ENCODE assay signal across 8 mouse cellular contexts in the genomic region with DNA sequence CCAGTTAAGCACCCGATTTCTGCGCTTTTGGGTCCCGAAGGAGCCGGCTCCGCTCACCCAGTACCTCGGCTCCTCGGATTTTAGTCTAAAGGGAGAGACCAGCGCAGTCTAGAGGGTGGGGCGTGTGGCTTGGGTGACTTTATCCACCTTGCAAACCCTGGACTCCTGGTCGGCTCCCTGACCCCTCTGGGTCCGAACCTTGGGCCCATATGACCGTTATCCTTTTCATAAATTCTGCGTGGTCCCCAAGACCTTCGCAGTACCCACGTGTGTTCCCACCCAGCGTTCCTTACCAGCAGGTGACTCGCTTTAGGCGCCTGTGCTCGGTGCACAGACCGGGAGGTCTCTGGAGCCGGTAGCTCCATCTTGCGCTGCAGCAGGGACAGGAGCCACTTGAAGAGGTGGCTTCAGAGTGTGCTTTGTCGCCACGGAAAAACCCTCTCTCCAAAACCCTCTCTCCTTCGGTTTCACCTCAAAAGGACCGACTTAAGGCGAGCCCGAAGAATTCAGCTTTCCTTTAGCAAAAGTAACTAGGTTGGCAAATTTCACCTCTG.
DNase-seq lines count a peak whose midpoint lies in the region; ATAC-seq lines count a peak whose summit lies in the region.

No protein-coding gene starts in this region.

- no peaks in the 10 kb centered on the region for H3K9me3 ChIP-seq in heart, embryonic 10.5 days
- H3K9me3 ChIP-seq in forebrain, embryonic 15.5 days, result no peaks in the 10 kb centered on the region
- no peaks in the 10 kb centered on the region for H3K9me3 ChIP-seq in liver, embryonic 11.5 days (ENCODE audit: control insufficient read depth, low read length)

- peak overlapping the region; percentile 59 for H3K27ac ChIP-seq in heart, embryonic 10.5 days
- H3K27ac ChIP-seq in forebrain, embryonic 15.5 days (replicated peaks), result peak overlapping the region; percentile 63
- H3K27ac ChIP-seq in liver, embryonic 11.5 days (ENCODE audit: low read depth, low read length), result no peak overlapping the region

- peaks cover 5% of the 10 kb centered on the region for H3K4me1 ChIP-seq in heart, embryonic 10.5 days
- H3K4me1 ChIP-seq in forebrain, embryonic 15.5 days, result peaks cover 35% of the 10 kb centered on the region
- H3K4me1 ChIP-seq in liver, embryonic 11.5 days (replicated peaks; ENCODE audit: control insufficient read depth, insufficient read depth, low read length), result no peaks in the 10 kb centered on the region; the same call in 1 of the 2 replicates

- no peak for DNase-seq in heart, embryonic 10.5 days (ENCODE audit: low spot score)
- no peak for DNase-seq in heart, postnatal 36 days
- peak; percentile 46 for DNase-seq in ZHBTc4 (ENCODE audit: low read depth, low spot score)
- no peak for DNase-seq in liver, embryonic 11.5 days (ENCODE audit: low spot score)
- DNase-seq in right cerebral cortex, postnatal 14 days, result peak; percentile 31
- no peak for DNase-seq in layer of hippocampus, postnatal 14 days (ENCODE audit: low spot score in 2 of 2)
- DNase-seq in frontal cortex, postnatal 25 days (ENCODE audit: low spot score in 2 of 2), result no peak

- H3K27me3 ChIP-seq in heart, embryonic 10.5 days (ENCODE audit: insufficient read depth, poor library complexity, severe bottlenecking), result peaks cover 28% of the 10 kb centered on the region
- H3K27me3 ChIP-seq in forebrain, embryonic 15.5 days, result no peaks in the 10 kb centered on the region
- H3K27me3 ChIP-seq in liver, embryonic 11.5 days (replicated peaks; ENCODE audit: control insufficient read depth, insufficient read depth, low read length), result peaks cover 30% of the 10 kb centered on the region

- intact Hi-C loops in heart, postnatal 36 days (cut with DNase I), result loop anchor here (5.0 to 10.0 kb wide), 4 partner anchors 197 to 430 kb away; no protein-coding TSS in a partner anchor

- ATAC-seq in forebrain, embryonic 15.5 days (replicated peaks), result peak; percentile 76
- ATAC-seq in liver, embryonic 11.5 days (replicated peaks; ENCODE audit: low FRiP score), result peak; percentile 30

- peak overlapping the region; percentile 71 for H3K4me3 ChIP-seq in heart, embryonic 10.5 days
- peak overlapping the region; percentile 87 for H3K4me3 ChIP-seq in forebrain, embryonic 15.5 days
- peak overlapping the region; percentile 54 for H3K4me3 ChIP-seq in liver, embryonic 11.5 days (ENCODE audit: low read depth, low read length)

- WGBS in heart, embryonic 10.5 days, result under 1% methylated on average over 28 of the region's 28 CpGs
- whole genome bisulfite sequencing in forebrain, embryonic 15.5 days, result under 1% methylated on average over 28 of the region's 28 CpGs
- under 1% methylated on average over 28 of the region's 28 CpGs for WGBS in liver, embryonic 11.5 days

- H3K9ac ChIP-seq in forebrain, embryonic 15.5 days (replicated peaks), result peak overlapping the region; percentile 87
- no peak overlapping the region for H3K9ac ChIP-seq in liver, embryonic 11.5 days (ENCODE audit: low read depth, low read length)

- peak overlapping the region; percentile 94 for H3K4me2 ChIP-seq in forebrain, embryonic 15.5 days (replicated peaks)
- peak overlapping the region; percentile 79 for H3K4me2 ChIP-seq in liver, embryonic 11.5 days

- H3K36me3 ChIP-seq in heart, embryonic 10.5 days, result no peaks in the 10 kb centered on the region
- no peaks in the 10 kb centered on the region for H3K36me3 ChIP-seq in forebrain, embryonic 15.5 days
- no peaks in the 10 kb centered on the region for H3K36me3 ChIP-seq in liver, embryonic 11.5 days (ENCODE audit: control insufficient read depth, insufficient read depth, low read length)

Comparison
In these comparisons a context has a peak if more than half of its experiments do, and no peak if none do; other contexts are left out.
1. DNase-seq: peak in ZHBTc4 (single experiment) and right cerebral cortex, postnatal 14 days (single experiment); none in heart, embryonic 10.5 days (single experiment), heart, postnatal 36 days (0 of 2), liver, embryonic 11.5 days (single experiment), layer of hippocampus, postnatal 14 days (0 of 2) and frontal cortex, postnatal 25 days (0 of 2).
2. Peak in every context shown above with its lines, with median percentiles within 50 percentile points of each other: H3K4me3 ChIP-seq.